Mouse (Mus musculus): Measurements from ENCODE around the gene Rragd.

- TF ChIP-seq CTCF (IDR thresholded peaks at IDR 0.05; ENCODE audit: control insufficient read depth, insufficient read depth, insufficient read length) (no peak), MAX (IDR thresholded peaks at IDR 0.05) (no peak), USF1 (IDR thresholded peaks at IDR 0.05; ENCODE audit: low read depth) (no peak), FOSL1 (IDR thresholded peaks at IDR 0.05; ENCODE audit: insufficient read depth, low read length, poor library complexity, severe bottlenecking) (no peak), CEBPB (IDR thresholded peaks at IDR 0.05; ENCODE audit: low read depth) (no peak), MYOD1 (IDR thresholded peaks at IDR 0.05; ENCODE audit: control insufficient read depth, insufficient read length, low read depth) (no peak)
These were observed 6.5 kb downstream of the Rragd start for GRCm38 (mm10) chr4:32989346-32989745.

Measured in C2C12 (cell line).